Mouse (Mus musculus) limb, embryonic 10.5 days (tissue): ENCODE data around the gene Chrm3. TPM values are rescaled to one million over a fixed set of nuclear protein-coding genes. Genes with fewer than 3 reads are reported as not detected.

Experiments
- DNase-seq: peaks from one replicate; pipeline ENCODE4 v3.0.0-alpha.2; 2017; ENCODE audit warnings: low spot score
- H3K27ac ChIP-seq: fragments of 300-500 bp; sonication (generic); 2 replicates; pipeline ENCODE4 v1.5.1; 2016; ENCODE audit warnings: mild to moderate bottlenecking
- H3K27me3 ChIP-seq: fragments of 300-500 bp; sonication (generic); 2 replicates; pipeline ENCODE4 v1.6.1; 2016; ENCODE audit warnings: low read depth, mild to moderate bottlenecking; ENCODE audit not compliant: poor library complexity, severe bottlenecking
- H3K36me3 ChIP-seq: fragments of 300-500 bp; sonication (generic); 2 replicates; pipeline ENCODE4 v1.6.1; 2016; ENCODE audit warnings: mild to moderate bottlenecking, moderate library complexity
- H3K4me1 ChIP-seq: fragments of 300-500 bp; sonication (generic); 2 replicates; pipeline ENCODE4 v1.6.1; 2016
- H3K4me3 ChIP-seq: fragments of 300-500 bp; sonication (generic); 2 replicates; pipeline ENCODE4 v1.5.1; 2016; ENCODE audit warnings: mild to moderate bottlenecking, moderate library complexity
- H3K9me3 ChIP-seq: fragments of 300-500 bp; sonication (generic); replicated peaks from 2 replicates; pipeline ENCODE4 v1.6.1; 2016; ENCODE audit warnings: mild to moderate bottlenecking
- WGBS: fragments of 180-500 bp; shearing (Covaris S2); methylation state at CpG from one replicate; pipeline ENCODE4 v1.1.7; 2016; 5-methylcytosine and 5-hydroxymethylcytosine counted together
- polyA plus RNA-seq: library from polyadenylated mRNA; unstranded; fragments of >200 nt; fragmentation: Nextera tagmentation; extraction: Ambion mirVana; gene quantifications from 2 replicates; pipeline ENCODE4 v1.2.1, GENCODE M21; 2016

Gene Chrm3
- polyA plus RNA-seq, 1 experiment from 2014 or later, result not detected

DNA sequence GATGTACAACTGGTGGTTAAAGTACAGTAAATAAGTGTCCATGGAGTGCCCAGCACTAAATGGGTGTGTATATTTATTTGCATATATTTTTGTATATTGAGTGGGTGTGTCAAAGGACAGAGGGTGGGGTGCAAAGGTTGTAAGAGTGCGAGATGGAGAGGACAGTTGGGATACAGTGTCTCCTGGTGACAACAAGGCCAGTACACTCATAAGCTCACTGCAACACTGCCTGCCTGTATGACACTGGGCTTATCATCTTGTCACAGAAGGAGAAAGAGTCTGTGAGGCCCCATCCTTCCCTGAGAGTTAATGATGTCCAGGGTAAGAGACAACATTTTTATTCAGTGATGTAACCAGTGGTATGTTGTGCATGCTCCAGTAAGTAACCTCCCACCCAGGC is 439.5 kb downstream of the Chrm3 start:
- no peak overlapping the region for H3K27ac ChIP-seq
- 97% methylated on average over 1 of the region's 1 CpGs for WGBS
- H3K36me3 ChIP-seq, result no peaks in the 10 kb centered on the region
- H3K4me1 ChIP-seq, result no peaks in the 10 kb centered on the region
- H3K4me3 ChIP-seq, result no peak overlapping the region
- H3K9me3 ChIP-seq, result no peaks in the 10 kb centered on the region
- no peak for DNase-seq
- H3K27me3 ChIP-seq, result no peaks in the 10 kb centered on the region

DNA sequence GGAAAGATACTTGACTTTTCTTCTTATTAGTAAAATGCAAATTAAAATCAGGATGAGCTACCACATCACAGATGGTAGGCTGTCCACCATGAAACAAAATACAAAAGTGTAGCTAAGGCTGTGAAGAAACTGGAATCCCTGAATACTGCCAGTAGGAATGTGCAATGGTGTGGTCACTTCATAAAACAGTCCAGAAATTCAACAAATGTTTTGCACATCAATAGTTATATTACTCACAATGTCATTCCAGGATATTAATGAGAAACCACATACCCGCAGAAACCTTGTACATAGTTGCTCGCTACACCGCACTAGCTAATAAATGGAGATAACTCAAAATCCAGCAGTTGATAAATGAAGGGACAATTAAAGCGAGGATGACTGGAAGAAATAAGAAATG is 447.9 kb downstream of the Chrm3 start:
- H3K27ac ChIP-seq, result no peak overlapping the region
- no peaks in the 10 kb centered on the region for H3K9me3 ChIP-seq
- DNase-seq, result no peak
- WGBS, result 89% methylated on average over 4 of the region's 4 CpGs
- no peaks in the 10 kb centered on the region for H3K36me3 ChIP-seq
- H3K4me1 ChIP-seq, result no peaks in the 10 kb centered on the region
- no peaks in the 10 kb centered on the region for H3K27me3 ChIP-seq
- H3K4me3 ChIP-seq, result no peak overlapping the region

DNA sequence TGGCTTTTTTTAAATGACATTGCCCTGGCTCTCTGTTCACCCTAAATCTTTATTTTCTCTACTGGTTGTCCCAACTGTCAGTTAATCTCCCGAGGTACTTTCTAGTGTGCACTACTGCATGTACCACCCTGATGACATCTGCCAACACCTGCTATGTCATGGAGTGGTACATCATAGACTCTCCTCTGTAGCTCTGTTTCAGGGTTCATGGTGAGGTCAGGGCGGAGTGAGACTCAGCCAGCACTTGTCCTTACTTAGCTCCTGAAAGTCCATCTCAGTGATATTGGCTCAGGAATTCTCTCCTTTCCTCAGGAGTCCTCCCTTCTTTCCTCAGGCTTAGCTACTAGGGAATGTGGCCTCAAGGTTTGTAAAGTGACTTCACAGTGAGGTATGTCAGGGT is 451.9 kb downstream of the Chrm3 start:
- Histone ChIP-seq H3K9me3 (no peaks in the 10 kb centered on the region), H3K4me1 (no peaks in the 10 kb centered on the region), H3K27ac (no peak overlapping the region), H3K27me3 (no peaks in the 10 kb centered on the region), H3K36me3 (no peaks in the 10 kb centered on the region), H3K4me3 (no peak overlapping the region)
- whole genome bisulfite sequencing, result 79% methylated on average over 2 of the region's 2 CpGs
- DNase-seq, result no peak

DNA sequence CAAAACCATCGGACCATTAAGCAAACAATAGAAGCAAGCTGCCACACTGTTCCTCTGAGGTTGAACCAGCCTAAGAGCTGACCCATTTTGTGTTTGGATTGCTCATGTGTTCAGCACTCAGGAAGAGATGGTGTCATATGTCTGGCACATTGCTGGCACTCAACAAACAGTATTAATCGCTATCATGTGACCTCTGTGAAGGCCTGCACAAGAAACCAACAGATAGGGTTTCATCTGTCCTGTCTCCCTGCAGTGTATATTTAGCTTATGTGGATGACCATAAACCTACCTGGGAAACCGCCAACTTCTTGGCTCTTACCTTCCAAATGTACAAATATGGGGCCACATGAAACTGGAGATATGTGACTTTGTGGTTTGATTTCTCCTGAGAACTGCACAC is 453.4 kb downstream of the Chrm3 start:
- no peaks in the 10 kb centered on the region for H3K9me3 ChIP-seq
- no peak for DNase-seq
- no peaks in the 10 kb centered on the region for H3K36me3 ChIP-seq
- H3K4me3 ChIP-seq, result no peak overlapping the region
- WGBS, result 85% methylated on average over 3 of the region's 3 CpGs
- no peaks in the 10 kb centered on the region for H3K4me1 ChIP-seq
- H3K27me3 ChIP-seq, result no peaks in the 10 kb centered on the region
- H3K27ac ChIP-seq, result no peak overlapping the region

DNA sequence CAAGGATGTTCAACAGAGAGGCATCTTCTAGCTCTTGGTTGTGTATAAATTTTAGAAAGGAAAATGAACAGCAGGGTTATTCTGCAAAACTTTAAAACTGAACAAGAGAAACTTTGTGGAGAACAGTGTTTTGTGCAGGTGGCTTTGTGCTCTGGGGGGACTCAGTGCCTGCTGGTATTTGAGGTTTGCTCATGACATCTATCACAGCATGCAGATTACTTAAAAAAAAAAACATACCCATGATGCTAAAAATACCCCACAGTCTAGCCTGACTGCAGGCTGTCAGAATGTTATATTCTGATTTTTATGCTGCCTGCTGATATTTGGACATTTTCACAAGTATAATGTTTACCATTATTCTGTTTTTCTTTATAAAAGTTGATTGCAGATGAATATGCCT is 456.2 kb downstream of the Chrm3 start:
- no peaks in the 10 kb centered on the region for H3K4me1 ChIP-seq
- DNase-seq, result no peak

DNA sequence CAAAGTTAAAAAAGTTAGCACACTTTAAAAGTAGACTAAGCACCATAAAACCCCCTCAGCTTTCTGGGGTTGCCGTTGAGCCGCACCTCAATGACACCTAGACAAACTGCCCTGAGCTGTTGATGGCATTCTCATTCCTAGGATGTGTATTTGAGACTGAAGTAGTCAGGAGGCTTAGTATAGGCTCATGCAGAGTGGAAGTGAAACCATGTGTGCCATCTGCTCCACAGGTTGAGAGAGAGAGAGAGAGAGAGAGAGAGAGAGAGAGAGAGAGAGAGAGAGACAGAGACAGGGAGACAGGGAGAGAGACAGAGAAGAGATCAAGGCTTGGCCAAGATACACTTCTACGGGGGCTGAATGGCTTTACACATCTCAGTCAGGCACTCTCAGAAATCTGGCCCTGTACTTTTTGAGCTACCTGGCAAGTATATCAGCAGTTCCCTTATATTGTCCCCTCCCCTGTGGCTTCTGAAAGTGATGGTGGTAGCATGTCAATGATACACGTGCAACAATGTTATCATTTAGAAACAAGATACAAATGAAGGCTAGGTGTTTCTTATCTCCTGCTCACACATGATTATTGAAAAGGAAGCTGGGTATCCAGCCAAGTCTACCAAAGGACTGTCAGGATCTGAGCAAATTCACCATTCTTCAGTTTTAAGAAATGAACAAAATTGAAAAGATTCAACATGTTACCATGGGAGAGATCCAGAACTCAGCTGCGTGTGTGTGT is 459.8 kb downstream of the Chrm3 start:
- WGBS, result 75% methylated on average over 5 of the region's 5 CpGs
- DNase-seq, result no peak
- Histone ChIP-seq H3K36me3 (no peaks in the 10 kb centered on the region), H3K27me3 (no peaks in the 10 kb centered on the region), H3K4me1 (no peaks in the 10 kb centered on the region), H3K9me3 (no peaks in the 10 kb centered on the region), H3K27ac (no peak overlapping the region), H3K4me3 (no peak overlapping the region)

More for the DNA sequence above, 456.2 kb downstream of the Chrm3 start:
- no peaks in the 10 kb centered on the region for H3K9me3 ChIP-seq
- no peak overlapping the region for H3K27ac ChIP-seq
- H3K36me3 ChIP-seq, result no peaks in the 10 kb centered on the region
- H3K4me3 ChIP-seq, result no peak overlapping the region
- no peaks in the 10 kb centered on the region for H3K27me3 ChIP-seq

DNA sequence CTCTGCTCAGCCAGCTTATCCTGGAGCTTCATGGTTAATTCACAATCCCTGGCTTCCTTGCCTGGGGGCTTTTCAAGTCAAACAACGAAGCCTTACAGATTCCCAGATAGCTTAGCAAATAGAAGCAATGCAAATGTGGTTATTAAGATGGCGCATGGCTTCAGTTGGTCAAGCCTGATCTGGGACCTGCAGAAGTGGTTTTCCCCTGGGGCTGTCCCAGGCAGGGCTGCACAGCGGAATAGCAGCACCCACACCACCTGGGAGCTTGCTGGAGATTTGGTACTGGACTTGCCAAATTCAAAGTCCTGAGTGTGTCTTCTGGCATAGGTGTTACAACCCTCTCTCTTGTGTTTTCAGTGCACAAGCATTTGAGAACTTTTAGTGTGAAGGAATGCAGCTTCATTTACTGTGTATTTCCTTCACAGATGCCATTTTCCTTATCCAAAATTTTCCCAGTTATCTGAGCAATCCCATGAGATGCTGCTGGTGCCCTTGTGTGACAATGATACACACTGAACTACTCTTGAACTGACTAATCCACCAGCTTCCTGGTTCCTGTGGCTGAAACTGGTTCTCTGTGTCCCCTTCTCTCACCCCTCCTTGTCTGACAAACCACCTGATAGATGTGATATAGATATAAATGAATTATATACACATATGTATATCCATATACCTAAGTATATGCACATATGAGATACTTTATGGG is 461.8 kb downstream of the Chrm3 start:
- Histone ChIP-seq H3K9me3 (no peaks in the 10 kb centered on the region), H3K36me3 (no peaks in the 10 kb centered on the region), H3K4me3 (no peak overlapping the region), H3K27me3 (no peaks in the 10 kb centered on the region), H3K4me1 (no peaks in the 10 kb centered on the region), H3K27ac (no peak overlapping the region)
- DNase-seq, result no peak
- WGBS, result 81% methylated on average over 3 of the region's 3 CpGs

DNA sequence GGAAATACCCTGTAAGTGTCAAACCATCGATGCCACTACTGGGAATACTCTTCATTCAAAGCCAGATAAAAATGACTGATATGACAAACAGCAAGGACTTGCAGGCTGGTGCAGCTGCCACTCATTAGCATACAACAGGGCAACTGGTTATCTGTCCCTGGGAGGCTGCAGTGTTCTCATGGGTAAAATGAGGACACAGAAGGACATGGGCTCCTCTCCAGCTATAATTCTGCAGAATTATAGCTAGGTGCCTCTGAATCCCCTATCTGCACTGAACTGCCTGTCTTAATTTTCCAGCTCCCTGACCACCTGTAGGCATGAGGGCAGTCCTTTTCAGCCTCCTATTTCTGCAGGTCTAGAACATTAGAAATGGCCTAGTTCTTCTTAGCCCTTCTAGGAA is 463.4 kb downstream of the Chrm3 start:
- no peak for DNase-seq
- H3K27ac ChIP-seq, result no peak overlapping the region
- no peaks in the 10 kb centered on the region for H3K27me3 ChIP-seq
- H3K9me3 ChIP-seq, result no peaks in the 10 kb centered on the region
- no peaks in the 10 kb centered on the region for H3K36me3 ChIP-seq
- no peaks in the 10 kb centered on the region for H3K4me1 ChIP-seq
- no peak overlapping the region for H3K4me3 ChIP-seq
- WGBS, result 73% methylated on average over 1 of the region's 1 CpGs

DNA sequence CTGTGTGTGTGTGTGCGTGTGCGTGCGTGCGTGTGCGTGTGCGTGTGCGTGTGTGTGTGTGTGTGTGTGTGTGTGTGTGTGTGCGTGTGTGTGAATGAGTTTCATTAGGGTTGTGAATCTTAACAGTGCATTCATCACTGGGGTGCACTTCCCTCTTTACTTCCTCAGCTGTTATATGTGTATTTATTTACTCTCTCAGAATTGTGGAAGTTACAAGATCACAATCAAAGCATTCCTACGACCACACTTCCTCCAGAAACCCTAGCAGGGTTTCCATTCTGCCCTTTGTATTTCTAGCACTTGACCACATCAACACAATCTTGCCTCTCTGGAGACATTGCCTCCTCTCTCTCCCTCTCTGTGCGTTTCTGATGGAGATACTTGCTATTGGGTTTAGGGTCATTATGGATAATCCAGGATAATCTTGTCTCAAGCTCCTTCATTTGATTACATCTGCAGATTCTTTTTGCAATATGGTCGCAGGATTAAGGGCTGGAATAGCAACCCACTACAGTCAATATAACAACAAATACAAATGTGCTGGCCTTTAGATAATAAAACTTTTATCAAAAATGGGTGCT is 465.5 kb downstream of the Chrm3 start:
- DNase-seq, result no peak
- Histone ChIP-seq H3K9me3 (no peaks in the 10 kb centered on the region), H3K36me3 (no peaks in the 10 kb centered on the region), H3K27me3 (no peaks in the 10 kb centered on the region), H3K4me3 (no peak overlapping the region), H3K4me1 (no peaks in the 10 kb centered on the region), H3K27ac (no peak overlapping the region)
- WGBS, result 86% methylated on average over 11 of the region's 11 CpGs

DNA sequence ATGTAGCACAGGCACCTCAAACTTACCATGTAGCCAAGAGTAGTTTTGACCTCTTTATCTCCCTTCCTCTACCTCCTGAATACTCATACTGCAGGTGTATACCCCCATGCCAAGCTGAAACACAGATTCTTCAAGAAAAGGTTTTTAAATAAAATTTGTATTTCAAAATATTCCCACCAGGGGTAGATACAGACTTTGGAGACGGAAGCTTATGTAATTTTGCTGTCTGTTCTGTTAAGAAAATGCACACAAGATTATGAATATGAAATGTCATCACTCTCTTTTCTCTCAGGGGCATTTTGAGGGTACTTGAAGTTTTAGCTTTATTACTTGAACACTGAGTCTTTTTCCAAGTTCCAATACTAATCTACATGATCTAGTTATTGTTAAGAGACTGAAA is 469.6 kb downstream of the Chrm3 start:
- no peak overlapping the region for H3K4me3 ChIP-seq
- H3K27me3 ChIP-seq, result no peaks in the 10 kb centered on the region
- H3K9me3 ChIP-seq, result no peaks in the 10 kb centered on the region
- no peak for DNase-seq
- no peaks in the 10 kb centered on the region for H3K4me1 ChIP-seq
- H3K27ac ChIP-seq, result no peak overlapping the region
- 90% methylated on average over 1 of the region's 1 CpGs for WGBS
- H3K36me3 ChIP-seq, result no peaks in the 10 kb centered on the region

DNA sequence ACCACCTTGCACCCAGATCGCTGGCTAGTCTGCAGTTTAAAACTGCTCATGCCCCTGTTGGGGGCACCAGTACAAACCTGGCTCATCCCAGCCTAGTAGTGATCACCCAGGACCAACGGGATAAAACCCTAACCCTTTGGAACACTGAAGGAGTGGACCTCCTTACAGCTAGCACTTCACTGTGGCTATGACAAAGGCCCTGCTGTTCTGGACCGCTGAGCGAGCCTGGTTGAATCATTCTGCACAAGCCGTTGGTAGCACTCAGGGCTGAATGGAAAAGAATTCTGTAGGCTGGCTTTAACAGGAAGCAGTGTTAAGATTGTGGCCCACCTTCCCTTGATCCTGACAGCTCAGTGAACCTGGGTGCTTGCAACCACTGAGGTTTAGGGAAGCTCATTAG is 470.2 kb downstream of the Chrm3 start:
- H3K36me3 ChIP-seq, result no peaks in the 10 kb centered on the region
- H3K27me3 ChIP-seq, result no peaks in the 10 kb centered on the region
- no peaks in the 10 kb centered on the region for H3K9me3 ChIP-seq
- no peak overlapping the region for H3K4me3 ChIP-seq
- 81% methylated on average over 5 of the region's 5 CpGs for WGBS
- DNase-seq, result no peak
- H3K27ac ChIP-seq, result no peak overlapping the region
- no peaks in the 10 kb centered on the region for H3K4me1 ChIP-seq

DNA sequence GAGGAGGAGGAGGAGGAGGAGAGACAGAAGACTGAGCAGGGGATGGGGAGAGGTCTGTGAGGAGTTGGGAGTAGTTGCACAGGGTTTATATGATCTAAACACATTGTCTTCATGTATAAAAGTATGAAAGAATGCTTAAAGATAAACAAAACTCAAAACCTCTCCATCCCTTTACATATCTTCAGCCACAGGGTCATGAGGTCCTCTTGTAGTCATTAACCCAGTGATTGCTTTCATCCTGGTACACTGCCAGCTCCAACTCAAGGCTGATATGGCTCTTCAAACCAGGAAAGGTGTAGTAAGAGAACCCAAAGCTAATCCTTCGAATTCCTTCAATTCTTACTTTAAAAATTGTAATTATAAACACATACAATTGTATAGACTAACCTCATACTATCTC is 470.7 kb downstream of the Chrm3 start:
- Histone ChIP-seq H3K36me3 (no peaks in the 10 kb centered on the region), H3K27me3 (no peaks in the 10 kb centered on the region), H3K4me3 (no peak overlapping the region), H3K9me3 (no peaks in the 10 kb centered on the region), H3K4me1 (no peaks in the 10 kb centered on the region), H3K27ac (no peak overlapping the region)
- 71% methylated on average over 1 of the region's 1 CpGs for WGBS
- no peak for DNase-seq

DNA sequence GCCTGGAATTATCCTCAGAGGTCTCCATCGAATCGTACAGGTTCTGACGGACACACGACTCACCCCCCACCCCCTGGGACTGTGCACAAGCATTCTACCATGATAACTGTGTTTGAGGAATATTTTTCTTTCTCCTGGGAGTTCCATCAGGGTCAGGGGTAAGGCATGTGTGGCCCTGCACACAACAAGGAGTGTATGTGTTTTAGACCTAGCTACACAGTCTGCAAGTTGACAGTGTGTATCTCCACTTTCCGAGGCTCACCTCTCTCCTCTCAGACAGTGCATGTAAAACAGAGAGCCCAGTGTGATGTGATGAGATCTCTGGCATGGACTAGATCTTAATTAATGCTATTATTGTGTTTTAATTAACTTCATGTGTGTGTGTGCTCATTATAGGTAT is 472.4 kb downstream of the Chrm3 start:
- no peak for DNase-seq
- no peak overlapping the region for H3K27ac ChIP-seq
- H3K4me3 ChIP-seq, result no peak overlapping the region
- H3K9me3 ChIP-seq, result no peaks in the 10 kb centered on the region
- H3K36me3 ChIP-seq, result no peaks in the 10 kb centered on the region
- H3K4me1 ChIP-seq, result no peaks in the 10 kb centered on the region
- 82% methylated on average over 5 of the region's 5 CpGs for WGBS
- H3K27me3 ChIP-seq, result no peaks in the 10 kb centered on the region
